Mouse (Mus musculus) liver, embryonic 18 days (tissue): ENCODE measurements around the gene Thbs1. TPM values are rescaled to one million over a fixed set of nuclear protein-coding genes. Genes with fewer than 3 reads are reported as not detected.

ENCODE experiments used
- polyA plus RNA-seq: library from polyadenylated mRNA; depleted of rRNA; stranded (reverse); fragments of >200 nt; gene quantifications from 2 replicates; pipeline ENCODE4 v1.2.3, GENCODE M21; 2012; rRNA removed

Thbs1 gene
- 11.1 and 15.5 TPM in 2 replicates for polyA plus RNA-seq

DNA sequence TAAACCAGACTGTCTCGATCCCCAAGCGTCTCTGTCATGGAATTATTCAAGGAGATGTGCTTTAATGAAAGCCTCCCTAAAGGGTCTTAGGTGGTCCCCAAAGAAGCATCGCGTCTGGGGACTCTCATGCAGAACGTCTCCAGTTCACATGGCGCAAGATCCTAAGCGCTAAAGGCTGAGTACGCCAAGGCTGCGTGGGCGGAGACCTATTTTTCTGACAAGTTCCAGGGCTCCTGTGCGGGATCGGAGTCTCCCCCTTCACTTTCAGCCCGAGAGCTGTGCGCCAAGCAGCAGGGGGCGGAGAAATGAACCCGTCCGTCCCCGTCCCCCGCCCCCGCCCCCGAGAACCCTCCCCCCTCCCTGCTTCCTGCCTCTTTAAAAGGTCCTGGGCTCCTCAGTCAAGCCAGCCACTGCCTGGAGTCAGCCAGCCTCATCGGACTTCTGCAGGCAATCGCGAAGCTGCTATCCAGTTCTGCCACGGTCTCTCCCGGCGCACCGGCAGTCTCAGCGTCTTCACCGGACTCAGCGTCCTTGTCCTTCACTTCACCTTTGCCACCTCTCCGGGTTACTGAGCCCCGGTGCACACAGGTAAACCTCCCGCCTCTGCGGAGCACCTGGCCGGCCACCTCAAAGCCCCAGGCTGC lies at the start of gene Thbs1:
Gene Thbs1 (plus strand): TSS at position 389 of the 644 bp plus-strand sequence.

Other genes starting within 250 kb of the Thbs1 start
- 0.11 and 0.19 TPM in 2 replicates for gene Fsip1, start 145.1 kb downstream of the Thbs1 start, polyA plus RNA-seq